Mouse (Mus musculus): ENCODE data around the gene Slc2a8. TPM values are rescaled to one million over a fixed set of nuclear protein-coding genes. Genes with fewer than 3 reads are reported as not detected.

The Slc2a8 gene
- polyA plus RNA-seq, 1 experiment = 28.4 TPM

DNA sequence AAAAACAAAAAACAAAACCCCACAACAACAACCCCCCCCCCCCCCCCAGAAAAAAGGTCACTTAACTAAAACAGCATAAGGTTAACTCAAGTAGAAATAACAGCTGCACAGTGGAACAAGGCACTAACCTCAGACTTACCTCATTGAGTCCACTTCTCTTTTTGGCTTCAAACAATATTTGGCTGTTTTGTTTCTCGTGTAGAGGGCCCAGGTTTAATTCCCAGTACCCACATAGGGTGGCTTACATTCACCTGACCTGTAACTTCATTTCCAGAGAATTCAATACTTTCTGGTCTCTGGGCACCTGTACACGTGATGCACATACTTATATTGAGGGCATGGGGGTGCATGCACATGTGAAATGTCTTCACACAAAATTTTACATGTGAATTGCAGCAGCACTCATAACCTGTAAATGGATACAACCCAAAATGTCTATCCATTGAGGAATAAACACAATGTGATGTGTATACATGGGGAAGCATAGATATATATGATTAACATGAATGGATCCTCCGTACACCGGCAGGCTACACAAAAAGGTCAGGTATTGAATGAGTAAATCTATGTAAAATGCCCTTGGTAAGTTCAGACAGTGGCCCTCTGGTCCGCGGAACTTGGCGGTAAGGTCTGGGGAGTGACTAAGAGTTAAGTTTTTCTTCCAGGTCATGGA lies 16.2 kb downstream of the Slc2a8 start:
- TF ChIP-seq FLI1 (IDR thresholded peaks at IDR 0.05; ENCODE audit: low read length) = no peak
- no peak for TF ChIP-seq GATA1 (IDR thresholded peaks at IDR 0.05; ENCODE audit: borderline replicate concordance, low read length)
- peak overlapping the region; percentile 94 for H3K4me3 ChIP-seq (replicated peaks)
- H3K4me1 ChIP-seq = peaks cover 89% of the 10 kb centered on the region
- no peaks in the 10 kb centered on the region for H3K9me3 ChIP-seq
- H3K36me3 ChIP-seq (replicated peaks; ENCODE audit: low read length) = peaks cover 25% of the 10 kb centered on the region
- no peaks in the 10 kb centered on the region for H3K27me3 ChIP-seq (replicated peaks)

DNA sequence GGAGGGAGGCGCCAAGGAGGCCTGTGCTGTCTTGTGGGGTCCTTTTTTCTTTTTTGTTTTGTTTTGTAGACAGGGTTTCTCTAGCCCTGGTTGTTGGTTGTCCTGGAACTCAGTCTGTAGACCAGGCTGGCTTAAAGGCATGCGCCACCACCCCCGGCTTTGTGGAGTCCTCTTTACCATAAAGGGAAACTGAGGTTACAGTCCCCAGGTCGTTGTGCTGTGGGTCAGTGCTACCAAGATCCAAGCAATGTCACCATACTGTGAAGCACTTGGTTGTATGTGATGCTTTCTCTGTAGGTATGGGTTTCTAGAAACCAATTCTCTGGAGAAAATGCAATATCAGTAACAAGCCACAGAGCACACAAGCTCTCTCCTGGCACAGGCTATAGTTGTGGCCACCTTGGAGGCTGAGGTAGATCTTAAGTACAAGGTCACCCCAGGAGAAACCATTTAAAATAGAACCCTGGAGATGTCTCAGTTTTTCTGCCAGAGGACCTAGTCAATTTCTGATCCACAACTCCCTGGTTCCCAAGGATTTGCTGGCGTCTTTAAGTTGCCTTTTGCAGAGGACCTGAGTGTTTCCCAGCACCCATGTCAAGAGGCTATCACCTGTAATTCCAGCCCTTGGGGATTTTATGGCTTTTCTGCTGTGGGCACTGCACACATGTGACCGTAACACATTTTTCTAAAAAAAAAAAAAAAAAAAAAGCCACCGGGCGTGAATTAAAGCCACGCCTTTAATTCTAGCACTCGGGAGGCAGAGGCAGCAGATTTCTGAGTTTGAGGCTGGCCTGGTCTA lies 17.0 kb downstream of the Slc2a8 start:
- Histone ChIP-seq H3K4me1 (peaks cover 89% of the 10 kb centered on the region), H3K9me3 (no peaks in the 10 kb centered on the region)

DNA sequence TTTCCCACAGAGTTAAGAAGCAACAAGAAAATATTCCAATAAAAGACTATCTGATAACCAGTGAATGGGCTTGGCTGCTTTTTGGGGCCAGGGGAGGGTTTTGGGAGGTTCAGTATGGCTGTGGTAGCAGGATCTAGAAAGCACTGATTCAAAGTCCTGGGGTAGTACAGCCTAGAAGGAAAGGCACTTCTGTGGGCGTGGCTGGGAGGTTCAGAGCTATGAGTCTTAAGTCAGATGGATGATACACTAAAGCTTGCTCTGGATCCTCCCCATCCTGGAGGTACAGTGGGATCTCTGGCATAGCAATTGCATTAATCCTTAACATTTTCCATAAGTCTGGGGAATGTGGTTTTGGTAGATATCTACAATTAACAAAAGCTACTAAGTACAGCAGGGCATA lies 17.9 kb downstream of the Slc2a8 start:
- Histone ChIP-seq H3K27me3 (replicated peaks) (no peaks in the 10 kb centered on the region), H3K36me3 (replicated peaks; ENCODE audit: low read length) (peaks cover 33% of the 10 kb centered on the region)

More for the DNA sequence above, 17.0 kb downstream of the Slc2a8 start:
- peaks cover 25% of the 10 kb centered on the region for H3K36me3 ChIP-seq (replicated peaks; ENCODE audit: low read length)
- peak overlapping the region; percentile 44 for H3K4me3 ChIP-seq (replicated peaks)
- TF ChIP-seq FLI1 (IDR thresholded peaks at IDR 0.05; ENCODE audit: low read length) = no peak
- TF ChIP-seq GATA1 (IDR thresholded peaks at IDR 0.05; ENCODE audit: borderline replicate concordance, low read length) = no peak
- H3K27me3 ChIP-seq (replicated peaks) = no peaks in the 10 kb centered on the region

DNA sequence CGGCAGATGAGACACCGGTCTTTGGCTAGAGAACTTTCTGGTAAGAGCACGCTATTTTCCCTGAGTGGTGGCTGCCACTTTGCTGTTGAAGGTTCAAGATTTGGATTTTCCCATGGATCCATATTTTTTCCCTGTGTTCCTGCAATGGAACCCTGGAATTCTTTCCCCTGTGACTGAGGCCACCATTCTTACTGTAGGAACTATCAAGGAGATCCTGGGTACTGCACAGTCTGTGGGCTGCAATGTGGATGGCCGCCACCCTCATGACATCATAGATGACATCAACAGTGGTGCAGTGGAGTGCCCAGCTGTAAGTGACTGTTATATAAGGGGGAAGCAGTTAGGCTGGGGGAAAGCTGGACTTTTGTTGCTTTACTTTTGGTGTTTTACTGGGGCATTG lies 18.3 kb downstream of the Slc2a8 start:
- no peaks in the 10 kb centered on the region for H3K9me3 ChIP-seq
- TF ChIP-seq GATA1 (IDR thresholded peaks at IDR 0.05; ENCODE audit: borderline replicate concordance, low read length) (no peak), FLI1 (IDR thresholded peaks at IDR 0.05; ENCODE audit: low read length) (no peak)
- peak overlapping the region; percentile 99 for H3K4me3 ChIP-seq (replicated peaks)

More for the DNA sequence above, 17.9 kb downstream of the Slc2a8 start:
- Histone ChIP-seq H3K9me3 (no peaks in the 10 kb centered on the region), H3K4me1 (peaks cover 88% of the 10 kb centered on the region), H3K4me3 (replicated peaks) (peak overlapping the region; percentile 23)
- TF ChIP-seq GATA1 (IDR thresholded peaks at IDR 0.05; ENCODE audit: borderline replicate concordance, low read length) (no peak), FLI1 (IDR thresholded peaks at IDR 0.05; ENCODE audit: low read length) (no peak)

DNA sequence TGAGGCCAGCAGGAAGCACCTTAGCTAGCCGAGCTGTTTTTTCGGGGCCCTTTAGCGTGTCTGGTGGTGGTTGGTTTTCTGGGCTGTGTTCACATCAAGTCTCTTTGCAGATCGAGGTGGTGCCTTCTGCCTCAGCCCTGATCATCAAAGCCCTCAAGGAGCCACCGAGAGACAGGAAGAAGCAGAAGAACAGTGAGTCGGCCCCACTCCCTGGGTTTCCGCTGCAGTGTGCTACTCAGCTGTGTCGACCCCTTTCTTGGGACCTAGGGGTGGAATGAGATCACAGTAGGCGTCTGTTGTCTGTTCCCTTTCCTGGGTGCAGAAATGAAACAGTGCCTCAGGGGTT lies 19.0 kb downstream of the Slc2a8 start:
- Histone ChIP-seq H3K4me1 (peaks cover 76% of the 10 kb centered on the region), H3K9me3 (no peaks in the 10 kb centered on the region), H3K4me3 (replicated peaks) (peak overlapping the region; percentile 99), H3K27me3 (replicated peaks) (no peaks in the 10 kb centered on the region), H3K36me3 (replicated peaks; ENCODE audit: low read length) (peaks cover 41% of the 10 kb centered on the region)
- TF ChIP-seq FLI1 (IDR thresholded peaks at IDR 0.05; ENCODE audit: low read length) (no peak), GATA1 (IDR thresholded peaks at IDR 0.05; ENCODE audit: borderline replicate concordance, low read length) (no peak)

More for the DNA sequence above, 18.3 kb downstream of the Slc2a8 start:
- peaks cover 83% of the 10 kb centered on the region for H3K4me1 ChIP-seq
- no peaks in the 10 kb centered on the region for H3K27me3 ChIP-seq (replicated peaks)
- H3K36me3 ChIP-seq (replicated peaks; ENCODE audit: low read length) = peaks cover 35% of the 10 kb centered on the region

DNA sequence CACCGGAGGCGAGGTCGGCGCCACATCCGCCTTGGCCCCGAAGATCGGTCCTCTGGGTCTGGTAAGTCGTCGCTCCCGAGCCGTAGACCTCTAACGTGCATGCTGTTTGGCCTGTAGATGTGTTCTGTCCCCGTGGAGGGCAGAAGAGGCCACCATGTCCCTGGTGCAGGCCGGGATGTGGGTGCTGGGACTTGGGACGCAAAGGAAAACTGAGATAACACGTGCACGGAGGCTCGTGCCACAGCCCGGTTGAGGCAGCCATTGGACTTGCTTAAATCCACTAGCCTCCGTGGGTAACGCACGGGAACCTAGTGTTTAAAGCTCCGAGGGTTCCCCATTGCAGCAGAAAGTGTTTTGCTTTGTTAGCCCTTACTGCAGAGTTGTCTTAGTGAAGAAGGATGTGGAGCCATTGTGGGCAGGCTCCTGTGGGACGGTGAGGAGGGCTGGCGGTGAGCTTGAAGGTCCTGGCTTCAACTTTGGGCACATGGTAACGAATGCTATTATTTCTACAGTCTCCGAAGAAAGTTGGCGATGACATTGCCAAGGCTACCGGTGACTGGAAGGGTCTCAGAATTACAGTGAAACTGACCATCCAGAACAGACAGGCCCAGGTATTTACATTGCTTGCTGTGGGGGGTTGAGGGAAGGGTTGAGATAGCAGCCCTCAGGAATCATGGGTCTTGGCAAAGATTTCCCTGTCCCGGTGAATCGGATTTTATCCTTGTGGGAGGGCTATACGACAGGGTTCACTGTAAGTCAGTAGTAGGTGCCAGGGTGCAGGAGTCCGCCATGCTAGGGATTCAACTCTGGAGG lies 19.6 kb downstream of the Slc2a8 start:
- H3K27me3 ChIP-seq (replicated peaks) = no peaks in the 10 kb centered on the region
- H3K9me3 ChIP-seq = no peaks in the 10 kb centered on the region
- TF ChIP-seq FLI1 (IDR thresholded peaks at IDR 0.05; ENCODE audit: low read length) (no peak), GATA1 (IDR thresholded peaks at IDR 0.05; ENCODE audit: borderline replicate concordance, low read length) (no peak)
- peaks cover 47% of the 10 kb centered on the region for H3K36me3 ChIP-seq (replicated peaks; ENCODE audit: low read length)
- H3K4me3 ChIP-seq (replicated peaks) = peak overlapping the region; percentile 99
- peaks cover 71% of the 10 kb centered on the region for H3K4me1 ChIP-seq

DNA sequence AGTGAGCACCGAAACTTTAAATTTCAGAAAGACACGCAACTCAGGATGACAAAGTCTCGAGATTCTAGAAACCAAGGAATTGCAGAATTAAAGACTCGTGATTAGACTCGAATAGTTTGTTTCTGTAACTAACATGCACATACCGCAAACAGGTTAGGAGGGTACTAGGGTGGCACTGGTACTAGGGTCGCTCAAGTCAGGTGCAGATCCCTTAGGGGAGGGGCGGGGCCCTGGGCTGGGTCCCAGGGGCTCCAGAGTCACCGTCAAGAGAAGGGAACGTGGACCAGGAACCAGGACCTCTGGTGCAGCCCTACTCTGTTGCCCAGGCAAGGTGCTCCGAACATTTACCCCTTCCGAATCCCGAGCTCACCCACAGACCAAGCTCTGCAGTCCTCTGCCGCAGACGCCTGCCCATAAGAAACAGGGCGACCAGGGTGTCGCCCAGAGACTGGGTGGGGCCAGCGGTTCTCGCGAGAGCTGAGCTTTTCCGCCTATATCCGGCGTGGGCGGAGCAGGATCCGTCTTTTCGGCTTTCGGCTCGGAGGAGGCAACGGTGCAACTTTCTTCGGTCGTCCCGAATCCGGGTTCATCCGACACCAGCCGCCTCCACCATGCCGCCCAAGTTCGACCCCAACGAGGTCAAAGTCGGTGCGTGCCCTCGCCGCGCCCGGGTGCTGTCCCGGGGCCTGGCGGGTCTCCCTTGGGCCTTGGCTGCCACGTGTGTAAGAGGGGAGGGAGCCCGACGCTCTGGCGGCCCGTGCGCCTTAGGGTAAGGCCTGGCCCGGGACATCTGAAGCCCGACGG lies 20.5 kb downstream of the Slc2a8 start, which contains the start of the genes Rpl12 and Lrsam1:
TSS of gene Rpl12 (plus strand) at position 368 of the 804 bp plus-strand sequence.
TSS of gene Lrsam1 (minus strand) at position 423 of the 804 bp plus-strand sequence.
- peak within 1 kb of the TSS; percentile 99 for H3K4me3 ChIP-seq (replicated peaks)
- no peaks in the 10 kb centered on the region for H3K9me3 ChIP-seq
- H3K36me3 ChIP-seq (replicated peaks; ENCODE audit: low read length) = peaks cover 55% of the 10 kb centered on the region
- peaks cover 63% of the 10 kb centered on the region for H3K4me1 ChIP-seq
- no peaks in the 10 kb centered on the region for H3K27me3 ChIP-seq (replicated peaks)
- TF ChIP-seq GATA1 (IDR thresholded peaks at IDR 0.05; ENCODE audit: borderline replicate concordance, low read length) (no peak), FLI1 (IDR thresholded peaks at IDR 0.05; ENCODE audit: low read length) (no peak; the same call in 1 of the 2 replicates)

DNA sequence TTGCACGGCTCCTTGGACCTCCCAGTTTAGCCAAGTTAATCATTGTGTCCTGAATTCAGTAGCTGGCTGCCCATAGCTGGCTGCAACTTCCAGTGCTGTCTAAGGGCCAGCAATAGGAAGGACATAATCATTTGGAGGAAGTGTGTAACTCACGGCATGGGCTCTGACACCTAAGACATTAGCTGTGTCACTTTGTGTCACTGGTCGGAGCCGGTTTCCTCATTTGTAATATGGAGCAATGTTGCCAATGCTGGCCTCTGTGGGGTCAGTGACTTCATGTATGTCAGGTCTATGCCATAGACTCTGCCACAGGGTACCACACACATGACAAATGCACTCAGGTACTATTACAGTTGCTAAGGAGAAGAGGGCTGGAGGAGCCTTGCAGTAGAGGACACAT lies 21.6 kb downstream of the Slc2a8 start:
- H3K4me1 ChIP-seq = peaks cover 53% of the 10 kb centered on the region
- H3K27me3 ChIP-seq (replicated peaks) = no peaks in the 10 kb centered on the region
- H3K9me3 ChIP-seq = no peaks in the 10 kb centered on the region
- TF ChIP-seq FLI1 (IDR thresholded peaks at IDR 0.05; ENCODE audit: low read length) (no peak), GATA1 (IDR thresholded peaks at IDR 0.05; ENCODE audit: borderline replicate concordance, low read length) (no peak)
- H3K36me3 ChIP-seq (replicated peaks; ENCODE audit: low read length) = peaks cover 67% of the 10 kb centered on the region
- peak overlapping the region; percentile 99 for H3K4me3 ChIP-seq (replicated peaks)

DNA sequence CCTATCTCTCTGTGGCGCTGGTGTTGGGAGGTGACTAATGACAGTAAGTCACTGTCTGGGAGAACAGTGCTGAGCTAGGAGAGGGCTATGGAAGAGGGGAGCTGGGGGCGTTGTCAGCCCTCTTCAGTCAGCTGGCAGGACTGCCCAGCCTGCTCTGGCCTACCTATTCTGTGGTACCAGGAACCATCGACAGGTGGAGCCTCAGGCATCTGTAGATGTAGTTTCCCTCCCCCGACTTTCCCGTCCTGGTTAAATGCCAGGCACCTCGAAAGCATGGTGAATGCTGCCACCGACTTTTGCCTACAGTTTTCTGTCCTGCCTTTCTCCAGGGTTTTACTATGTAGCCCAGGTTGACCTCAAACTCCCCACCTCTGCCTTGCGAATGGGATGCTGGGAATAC lies 24.5 kb downstream of the Slc2a8 start:
- no peaks in the 10 kb centered on the region for H3K27me3 ChIP-seq (replicated peaks)
- H3K36me3 ChIP-seq (replicated peaks; ENCODE audit: low read length) = peaks cover 65% of the 10 kb centered on the region
- H3K9me3 ChIP-seq = peaks cover 6% of the 10 kb centered on the region
- no peak overlapping the region for H3K4me3 ChIP-seq (replicated peaks)
- TF ChIP-seq FLI1 (IDR thresholded peaks at IDR 0.05; ENCODE audit: low read length) (no peak), GATA1 (IDR thresholded peaks at IDR 0.05; ENCODE audit: borderline replicate concordance, low read length) (no peak)
- peaks cover 25% of the 10 kb centered on the region for H3K4me1 ChIP-seq
